Mouse (Mus musculus) heart, postnatal 10 days (tissue): Measurements from ENCODE around the gene 1700067K01Rik. TPM values are rescaled to one million over a fixed set of nuclear protein-coding genes. Genes with fewer than 3 reads are reported as not detected.

ENCODE experiments used
- DNase-seq, 2 experiments: peaks; one replicate each; pipeline ENCODE4 v3.0.0; 2021
- intact Hi-C: fragments of 180-260 bp; cut with DNase I; formaldehyde crosslinking; loops from one replicate; pipeline ENCODE4 v1.15.1; 2025
- microRNA-seq, 2 experiments: library from miRNA; unstranded; fragments of <30 nt; microRNA quantifications; one replicate each; pipeline ENCODE4 v1.2.0; 2022
- total RNA-seq, 2 experiments: library from RNA; stranded (reverse); gene quantifications; 2 replicates each; pipeline ENCODE4 v1.2.3; 2021

Gene 1700067K01Rik
- total RNA-seq, 2 experiments from 2014 or later = not detected

DNA sequence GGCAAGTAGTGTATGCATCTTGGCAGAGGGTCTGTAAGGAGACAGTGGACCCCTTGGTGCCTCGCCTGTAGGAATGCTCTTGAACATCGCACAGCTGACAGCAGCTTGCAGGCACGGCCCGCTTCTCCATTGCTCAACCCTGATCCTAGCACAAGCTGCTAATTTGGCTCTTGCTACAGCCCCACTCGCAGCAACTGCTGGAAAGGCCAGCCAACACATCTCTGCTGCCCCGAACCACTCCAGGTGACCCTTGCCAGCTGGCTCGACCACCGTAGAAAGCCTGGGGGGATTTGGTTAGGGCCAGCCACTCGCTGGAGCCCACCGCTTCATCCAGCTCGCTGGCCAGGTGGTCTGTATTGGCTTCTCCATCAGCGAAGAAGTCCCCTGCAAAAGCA is 41.6 kb downstream of the 1700067K01Rik start:
- peak; percentile 41 to 47 for DNase-seq
- intact Hi-C loops = loop anchor here (2.0 to 5.0 kb wide), 2 partner anchors 22 to 314 kb away; partner anchors contain the start of gene Gm10643

DNA sequence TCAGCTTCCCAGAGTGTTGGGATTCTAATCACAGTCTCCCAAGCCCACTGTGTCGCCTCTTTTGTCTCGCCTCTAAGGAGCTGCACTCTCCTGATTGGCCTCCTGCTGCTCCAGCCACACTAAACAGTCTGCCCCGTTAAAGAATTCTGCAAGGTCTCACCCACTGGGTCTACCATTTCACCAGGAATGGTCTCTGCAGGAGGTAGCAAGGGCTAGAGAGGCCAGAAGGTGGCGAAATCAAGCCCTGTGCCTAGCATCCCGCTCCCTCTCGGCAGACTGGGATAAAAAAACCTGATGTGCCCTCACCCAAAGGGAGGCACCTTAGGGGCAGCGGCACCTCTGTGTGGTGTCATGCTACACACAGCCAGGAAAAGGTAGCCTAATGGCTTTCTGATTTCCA is 42.8 kb downstream of the 1700067K01Rik start:
- intact Hi-C loops = loop anchor here (5.0 kb wide), 1 partner anchor 313 kb away; no protein-coding TSS in a partner anchor
- no peak for DNase-seq

DNA sequence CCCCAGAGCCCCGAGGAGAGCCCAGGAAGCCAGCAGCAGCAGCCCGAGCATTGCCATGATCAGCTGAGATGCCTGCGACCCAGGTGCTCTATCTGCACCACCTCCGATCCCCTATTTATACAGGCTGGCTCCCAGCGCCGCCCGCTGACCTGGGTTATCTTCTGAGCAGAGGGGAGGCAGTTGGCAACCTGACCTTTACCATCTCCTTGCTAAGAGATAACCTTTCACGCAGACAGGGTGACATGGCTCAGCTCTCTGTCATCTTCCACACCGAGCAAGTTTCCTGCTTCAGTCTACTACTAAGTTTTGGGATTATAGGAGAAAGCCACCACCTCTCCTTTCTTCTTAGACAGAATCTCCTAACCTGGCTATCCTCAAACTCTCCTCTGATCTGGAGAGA is 43.6 kb downstream of the 1700067K01Rik start, which contains the start of gene Rln3:
TSS of gene Rln3 (minus strand) at position 101 of the 400 bp plus-strand sequence.
- DNase-seq = no peak
- intact Hi-C loops = loop anchor here (5.0 kb wide), 1 partner anchor 312 kb away; no protein-coding TSS in a partner anchor

DNA sequence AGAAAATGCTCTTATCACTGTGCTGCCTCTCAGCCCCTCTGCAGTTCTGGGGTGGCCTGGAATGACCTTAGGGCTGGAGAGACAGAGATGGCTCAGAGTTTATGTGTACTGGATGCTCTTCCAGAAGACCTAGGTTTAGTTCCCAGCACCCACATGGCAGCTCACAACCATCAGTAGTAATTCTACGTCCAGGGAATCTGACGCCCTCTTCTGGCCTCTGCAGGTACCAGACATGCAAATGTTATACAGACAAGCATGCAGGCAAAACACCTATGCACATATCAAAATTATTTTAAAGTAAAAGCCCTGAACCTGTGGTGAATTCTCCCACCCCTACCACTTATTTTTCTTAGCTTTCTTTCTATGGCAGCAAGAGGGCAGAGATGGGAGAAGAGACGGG is 45.2 kb downstream of the 1700067K01Rik start:
- intact Hi-C loops = no loop called here
- no peak for DNase-seq

DNA sequence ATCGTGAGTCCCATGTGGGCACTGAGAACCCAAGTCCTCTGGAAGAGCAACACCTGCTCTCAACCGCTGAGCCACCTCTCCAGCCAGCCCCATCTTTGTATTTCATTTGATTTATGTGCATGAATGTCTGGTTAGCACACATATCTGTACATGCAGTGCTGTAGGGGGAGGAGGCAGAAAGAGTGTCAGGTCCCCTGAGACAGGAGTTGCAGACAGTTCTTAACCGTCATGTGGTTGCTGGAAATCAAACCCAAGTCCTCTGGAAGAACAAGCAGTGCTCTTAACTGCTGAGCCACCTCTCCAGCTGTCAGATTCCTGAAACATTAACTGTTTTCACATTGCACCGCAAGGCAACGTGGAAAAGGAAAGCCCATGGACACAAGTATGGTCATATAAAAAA is 46.9 kb downstream of the 1700067K01Rik start:
- no peak for DNase-seq
- intact Hi-C loops = no loop called here

DNA sequence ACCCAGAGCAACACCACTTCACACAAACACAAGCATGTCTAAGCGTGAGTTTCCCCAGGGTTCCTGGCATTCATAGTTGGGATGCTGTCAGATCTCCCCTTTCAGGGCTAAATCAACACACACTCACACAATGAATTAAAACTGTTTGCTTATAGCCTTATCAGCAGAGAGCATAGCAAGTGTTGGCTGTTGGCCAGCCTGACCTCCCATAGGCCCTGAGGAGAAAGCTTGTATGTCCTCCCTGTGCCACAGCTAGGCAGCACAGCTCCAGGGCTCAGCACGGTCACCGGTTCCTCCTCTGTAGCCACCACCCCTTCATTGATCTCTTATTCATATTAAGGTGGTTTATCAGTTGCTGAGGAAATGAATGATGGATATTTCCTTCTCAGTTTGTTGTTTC is 51.4 kb downstream of the 1700067K01Rik start:
- intact Hi-C loops = no loop called here
- no peak for DNase-seq

DNA sequence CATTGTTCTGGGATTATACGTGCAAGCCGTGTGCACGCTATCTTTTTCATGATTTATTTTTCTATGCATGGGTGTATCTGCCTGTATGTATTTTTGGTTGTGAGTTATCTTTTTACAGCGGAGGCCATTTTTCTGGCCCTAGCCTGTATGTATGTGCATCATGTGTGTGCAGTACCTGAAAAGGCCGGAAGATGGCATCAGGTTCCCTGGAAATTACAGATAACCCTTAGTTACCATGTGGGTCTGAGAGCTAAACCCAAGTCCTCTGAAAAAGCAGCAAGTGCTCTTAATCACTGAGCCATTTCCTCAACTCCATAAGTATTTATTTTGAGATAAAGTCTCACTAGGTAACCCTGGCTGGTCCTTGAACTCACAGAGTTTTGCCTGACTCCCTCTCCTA is 51.9 kb downstream of the 1700067K01Rik start:
- intact Hi-C loops = no loop called here
- DNase-seq = no peak

Small RNA genes within 50 kb of the gene (microRNA-seq; reads per million reads assigned to microRNA genes)
- gene Mir1199 (1.2 to 3.8 reads per million in 2 experiments), gene Mir8111 (3.5 to 4.5 reads per million in 2 experiments)

Other genes starting within 250 kb of the 1700067K01Rik start
- gene Adgrl1, start 101.4 kb upstream of the 1700067K01Rik start, total RNA-seq = 10 to 100 TPM; 29.8 to 29.9 TPM
- under 1 TPM; 0.20 to 0.22 TPM for gene Gm10644, start 46.3 kb upstream of the 1700067K01Rik start, total RNA-seq
- 1 to 10 TPM; 7.6 to 7.8 TPM for gene Asf1b, start 46.0 kb upstream of the 1700067K01Rik start, total RNA-seq
- 100 to 1,000 TPM; 398 to 429 TPM for gene Prkaca, start 28.5 kb upstream of the 1700067K01Rik start, total RNA-seq
- gene Samd1, start 3.8 kb upstream of the 1700067K01Rik start, total RNA-seq = 10 to 100 TPM; 30.6 to 39.0 TPM
- gene 2210011C24Rik, start 10.7 kb downstream of the 1700067K01Rik start, total RNA-seq = 1 to 10 TPM in 1 of 2 experiments, under 1 TPM in 1; 0.62 to 1.4 TPM
- under 1 TPM; 0.19 to 0.20 TPM for gene Palm3, start 20.0 kb downstream of the 1700067K01Rik start, total RNA-seq
- gene Il27ra, start 41.1 kb downstream of the 1700067K01Rik start, total RNA-seq = 1 to 10 TPM; 5.9 to 6.0 TPM
- gene Rln3, start 43.5 kb downstream of the 1700067K01Rik start, total RNA-seq = not detected
- gene Gm10643, start 63.6 kb downstream of the 1700067K01Rik start, total RNA-seq = 1 to 10 TPM; 3.3 to 4.3 TPM
- 10 to 100 TPM; 12.4 to 15.4 TPM for gene Rfx1, start 65.3 kb downstream of the 1700067K01Rik start, total RNA-seq
- 10 to 100 TPM; 13.7 to 13.9 TPM for gene Dcaf15, start 103.3 kb downstream of the 1700067K01Rik start, total RNA-seq
- under 1 TPM in 1 of 2 experiments, not detected in 1; 0.12 TPM for gene Podnl1, start 124.5 kb downstream of the 1700067K01Rik start, total RNA-seq
- 10 to 100 TPM; 13.3 to 14.1 TPM for gene Cc2d1a, start 146.4 kb downstream of the 1700067K01Rik start, total RNA-seq
- gene 4930432K21Rik, start 146.5 kb downstream of the 1700067K01Rik start, total RNA-seq = under 1 TPM; 0.22 to 0.32 TPM
- gene Nanos3, start 183.7 kb downstream of the 1700067K01Rik start, total RNA-seq = 1 to 10 TPM; 3.6 to 4.1 TPM
- 10 to 100 TPM; 10.5 to 11.3 TPM for gene Zswim4, start 235.6 kb downstream of the 1700067K01Rik start, total RNA-seq
- gene D8Ertd738e, start 248.2 kb downstream of the 1700067K01Rik start, total RNA-seq = 100 to 1,000 TPM; 222 to 230 TPM